Mouse (Mus musculus) embryo, embryonic 11 days (tissue): ENCODE data around the gene Slc30a3.

ENCODE experiments used
- DNase-seq: peaks from one replicate; pipeline ENCODE4 v3.0.0-alpha.2; 2015

The Slc30a3 gene

DNA sequence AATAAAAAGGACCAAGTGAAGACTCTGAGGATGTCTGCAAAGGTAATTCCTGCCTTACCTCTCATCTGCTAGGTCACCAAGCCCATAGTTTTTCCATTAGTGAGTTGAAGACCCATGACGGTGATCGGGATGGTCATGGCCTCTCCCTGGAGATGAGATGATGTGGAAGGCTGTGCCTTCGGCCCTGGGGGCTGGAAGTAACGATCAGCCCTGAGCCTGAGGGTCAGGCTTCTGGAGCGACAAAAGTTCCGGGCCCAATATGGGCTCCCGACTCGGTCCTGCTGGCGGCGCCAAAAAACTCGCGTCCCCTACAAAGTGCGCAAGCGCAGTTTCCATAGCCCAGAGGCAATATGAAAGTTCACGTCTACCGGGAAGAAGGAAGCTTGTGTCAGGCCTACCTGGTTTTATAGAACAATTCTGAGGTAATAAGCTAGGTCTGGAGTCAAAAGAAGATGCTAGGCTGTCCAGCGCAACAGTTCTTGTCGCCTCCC, at the start of gene Slc30a3:
TSS of gene Slc30a3 (minus strand) at position 238 of the 491 bp plus-strand sequence.
- no peak for DNase-seq

DNA sequence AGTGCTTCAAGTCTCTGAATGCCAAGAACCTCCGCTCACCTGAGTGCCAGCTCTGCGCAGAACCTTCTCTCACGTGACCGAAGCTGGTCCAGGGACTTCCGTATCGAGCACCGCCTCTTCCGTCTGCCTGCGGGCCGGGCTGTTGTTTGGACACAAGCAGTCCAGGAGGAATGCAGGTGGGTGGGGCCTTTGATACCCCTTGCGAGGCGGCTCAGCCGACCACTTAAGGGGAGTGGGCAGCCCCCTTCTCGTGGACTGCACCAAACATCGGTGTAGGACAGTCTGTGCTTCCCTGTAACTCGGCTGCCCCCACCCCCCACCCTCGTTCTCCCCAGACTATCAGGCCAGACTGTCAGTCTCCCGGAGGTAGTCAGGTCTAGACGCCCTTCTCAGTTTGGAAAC, 46.1 kb upstream of the Slc30a3 start, which contains the start of gene Mpv17:
TSS of gene Mpv17 (minus strand) at position 100 of the 402 bp plus-strand sequence.
- DNase-seq: peak; percentile 93

DNA sequence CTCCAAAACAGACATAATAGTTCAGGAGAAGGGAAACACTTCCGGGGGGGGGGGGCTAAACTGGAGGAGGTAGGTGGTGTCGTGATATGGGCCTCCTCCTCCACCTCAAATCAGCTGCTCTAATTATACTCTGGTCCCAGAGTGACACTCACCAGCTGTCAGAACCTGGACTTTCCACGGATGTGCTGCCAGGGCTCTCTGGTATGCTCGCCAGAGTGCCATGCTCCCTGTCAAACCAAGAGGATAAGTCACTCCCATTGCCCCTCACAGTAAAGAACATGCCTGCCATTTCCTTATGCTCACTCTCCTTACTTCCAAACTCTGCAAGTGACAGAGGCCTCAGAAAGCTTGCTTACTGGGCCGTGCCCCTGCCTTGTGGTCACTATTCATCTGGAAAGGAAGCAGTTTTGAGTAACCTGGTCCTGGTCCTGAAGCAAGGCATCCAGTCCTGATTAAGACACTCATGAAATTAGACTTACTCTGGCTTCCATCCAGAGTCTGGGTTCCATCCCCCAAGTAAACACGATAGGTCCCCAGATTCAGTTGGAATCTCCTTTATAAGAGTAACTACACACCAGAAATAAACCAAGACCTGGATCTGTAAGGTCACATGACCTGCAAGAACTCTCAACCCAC, 45.6 kb upstream of the Slc30a3 start:
- DNase-seq: no peak

DNA sequence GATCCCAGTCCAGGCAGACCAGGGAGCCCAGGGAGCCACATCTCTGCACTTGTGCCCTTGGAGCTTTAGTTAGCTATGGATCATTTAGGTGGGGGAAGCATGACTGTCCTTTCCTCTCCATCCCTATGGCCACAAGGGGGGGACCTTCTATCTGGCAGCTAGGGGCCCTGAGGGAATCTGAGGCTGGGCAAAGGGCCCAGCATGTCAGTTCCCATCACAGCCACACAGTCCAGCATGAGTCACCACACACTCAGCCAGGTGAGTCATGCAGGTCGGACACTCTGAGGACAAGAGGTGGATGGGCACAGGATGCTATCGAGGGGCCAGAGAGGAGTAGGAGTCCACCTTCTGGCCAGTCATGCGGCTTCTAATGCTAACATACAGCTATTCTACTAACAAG, 43.7 kb upstream of the Slc30a3 start:
- no peak for DNase-seq

DNA sequence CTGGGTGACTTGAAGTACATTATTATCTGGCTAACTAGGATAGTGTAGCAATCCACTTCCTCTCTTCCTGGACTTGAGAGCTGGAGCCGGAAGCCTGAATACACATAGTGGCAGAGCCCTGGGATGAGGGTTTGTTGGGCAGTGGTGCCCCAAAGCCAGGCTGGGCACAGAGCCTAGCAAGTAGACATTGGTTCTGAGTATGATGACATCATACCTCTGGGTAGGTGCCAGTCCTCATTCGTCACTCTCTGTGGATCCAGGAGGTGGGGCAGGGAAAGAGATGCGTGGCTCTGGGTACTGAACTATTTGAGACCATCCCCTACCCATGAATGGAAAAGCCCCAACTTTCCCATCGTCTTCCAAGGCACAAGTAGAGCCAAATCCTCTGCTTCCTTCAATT, 41.7 kb upstream of the Slc30a3 start:
- DNase-seq: no peak

DNA sequence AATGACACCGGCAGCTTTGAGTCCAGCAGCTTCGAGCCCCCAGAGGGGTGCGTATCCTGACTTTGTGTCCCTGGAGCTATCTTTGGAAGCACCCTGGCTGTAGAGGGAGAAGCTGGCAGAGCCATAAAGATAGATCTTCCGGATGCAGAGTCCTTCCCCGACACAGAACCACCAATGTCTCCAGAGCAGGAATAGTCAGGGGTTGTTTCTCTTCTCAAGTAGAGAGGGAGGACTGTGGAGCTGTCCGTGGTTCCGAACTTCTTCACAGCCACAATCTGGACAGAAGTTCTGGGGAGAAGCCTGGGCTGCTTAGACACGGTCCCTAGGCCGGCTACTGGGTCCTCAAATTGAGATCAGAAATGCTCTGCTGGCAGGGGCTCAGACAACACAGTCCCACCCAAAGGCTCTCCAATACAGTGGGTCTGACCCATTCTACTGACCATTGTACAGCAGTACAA, 31.0 kb upstream of the Slc30a3 start:
- peak; percentile 58 for DNase-seq

DNA sequence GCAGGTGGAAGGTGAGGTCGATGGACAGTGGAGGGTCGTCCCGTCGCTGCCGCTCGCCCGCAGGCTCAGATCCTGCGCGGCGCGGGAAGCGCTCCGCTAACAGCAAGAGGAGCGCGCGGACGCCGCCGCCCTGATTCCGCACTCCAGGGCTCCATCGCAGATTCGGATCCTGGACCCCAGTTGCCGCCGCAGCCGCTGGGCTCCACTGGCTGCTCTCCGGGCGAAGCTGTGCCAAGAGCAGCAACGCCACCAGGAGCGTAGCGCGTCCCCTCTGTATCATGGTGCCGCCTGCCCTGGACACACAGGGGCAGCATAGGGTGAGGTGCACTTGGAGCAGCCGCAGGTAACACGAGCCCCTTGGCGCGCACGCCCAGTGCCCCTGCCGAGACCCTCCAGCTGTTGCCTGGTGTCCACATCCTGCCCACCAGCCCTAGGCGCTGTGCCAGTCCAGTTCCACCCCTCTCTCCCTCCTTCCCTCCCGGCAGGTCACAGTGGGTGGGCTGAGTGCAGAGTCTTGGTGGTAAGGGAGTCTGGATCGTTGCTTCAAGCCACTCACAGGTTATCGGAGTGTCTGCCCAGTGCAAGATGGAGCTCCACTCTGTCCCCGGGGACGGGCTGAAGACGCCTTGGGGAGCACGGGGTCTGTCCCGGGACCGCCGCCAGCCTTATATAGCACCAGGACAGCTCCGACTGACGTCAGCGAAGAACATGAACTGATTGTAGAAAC, 30.4 kb upstream of the Slc30a3 start, which contains the start of gene Ucn:
TSS of gene Ucn (minus strand) at position 589 of the 727 bp plus-strand sequence.
- DNase-seq: peak; percentile 35

DNA sequence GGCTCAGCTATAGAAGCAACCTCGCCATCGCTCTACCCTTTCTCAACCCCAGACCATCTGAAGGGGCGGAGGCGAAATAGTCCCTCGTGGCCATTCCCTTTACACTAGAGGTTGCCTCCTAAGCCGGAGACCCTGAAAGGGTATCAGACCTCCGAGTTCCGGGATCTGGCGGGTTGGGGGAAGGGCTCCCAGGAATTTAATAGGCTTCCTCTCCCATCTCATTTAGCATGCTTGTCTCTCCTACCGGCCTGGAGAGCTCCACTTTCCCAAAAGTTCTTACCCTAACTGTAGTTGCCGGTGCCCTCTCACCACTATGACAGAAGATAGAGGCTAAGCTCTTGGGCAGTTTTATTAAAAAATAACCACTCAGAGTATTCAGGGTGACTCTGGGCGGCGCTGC, 29.6 kb upstream of the Slc30a3 start:
- DNase-seq: peak; percentile 16

DNA sequence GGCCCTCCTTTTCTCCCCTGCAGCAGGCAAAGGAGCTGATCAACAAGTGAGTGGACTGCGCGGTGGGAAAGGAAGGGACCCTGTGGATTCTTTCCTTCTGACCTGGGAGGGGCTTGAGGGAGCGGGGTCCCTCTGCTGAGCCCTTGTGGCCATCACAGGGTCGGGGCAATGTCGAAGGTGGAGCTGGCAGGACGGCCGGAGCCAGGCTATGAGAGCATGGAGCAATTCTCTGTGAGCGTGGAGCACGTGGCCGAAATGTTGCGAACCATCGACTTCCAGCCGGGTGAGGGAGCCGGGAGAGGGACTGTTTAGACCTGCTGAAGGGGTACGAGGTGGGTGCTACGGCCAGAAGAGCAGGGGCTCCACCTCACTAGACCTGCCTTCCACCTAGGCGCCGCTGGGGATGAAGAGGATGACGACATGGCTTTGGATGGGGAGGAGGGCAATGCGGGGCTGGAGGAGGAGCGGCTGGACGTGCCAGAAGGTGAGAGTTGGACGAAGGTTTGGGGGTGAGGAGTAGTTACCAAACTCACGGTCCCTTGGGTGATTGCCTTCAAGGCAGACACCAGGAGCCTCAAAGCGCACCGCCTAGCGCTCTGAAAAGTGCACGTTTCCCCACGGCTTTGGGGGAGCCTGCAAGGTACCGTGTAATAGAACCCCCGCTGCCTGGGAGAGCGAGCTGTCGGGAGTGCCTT, 28.8 kb upstream of the Slc30a3 start:
- peak; percentile 10 for DNase-seq

DNA sequence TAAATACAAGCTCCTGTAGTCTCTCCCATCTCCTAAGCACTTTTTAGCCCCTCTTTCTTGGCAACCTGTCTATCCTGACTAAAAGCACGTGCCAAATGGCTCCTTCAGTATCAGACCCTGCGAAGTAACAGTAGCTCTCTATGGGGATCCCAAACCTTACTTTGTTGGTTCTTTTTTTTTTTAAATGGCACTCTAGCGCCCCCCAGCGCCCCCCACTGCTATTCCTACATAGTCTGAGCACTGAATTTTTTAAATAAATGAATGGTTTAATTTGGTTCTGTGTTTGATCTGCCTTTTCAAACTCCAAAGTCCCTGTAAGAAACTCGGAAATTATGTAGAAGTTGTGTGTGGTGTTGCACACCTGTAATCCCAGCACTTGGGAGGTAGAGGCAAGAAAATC, 18.0 kb upstream of the Slc30a3 start:
- DNase-seq: no peak

DNA sequence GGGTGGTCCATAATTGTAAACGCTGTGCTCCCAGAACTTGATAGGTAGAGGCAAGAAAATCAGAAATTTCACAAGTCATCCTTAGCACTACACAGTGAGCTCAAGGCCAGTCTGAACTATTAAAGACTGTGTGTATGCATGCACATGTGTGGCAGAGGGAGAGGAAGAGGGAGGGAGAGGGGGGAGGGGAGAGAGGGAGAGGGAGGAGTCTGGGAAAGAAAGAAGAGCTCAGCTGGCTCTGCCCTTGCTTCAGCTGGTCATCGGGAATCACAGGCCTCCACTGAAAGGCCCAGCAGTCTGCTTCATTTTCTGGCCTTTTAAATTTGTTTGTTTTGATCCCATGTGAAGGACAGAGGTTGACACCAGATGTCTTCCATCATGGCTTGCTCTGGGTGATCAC, 15.4 kb upstream of the Slc30a3 start:
- no peak for DNase-seq

DNA sequence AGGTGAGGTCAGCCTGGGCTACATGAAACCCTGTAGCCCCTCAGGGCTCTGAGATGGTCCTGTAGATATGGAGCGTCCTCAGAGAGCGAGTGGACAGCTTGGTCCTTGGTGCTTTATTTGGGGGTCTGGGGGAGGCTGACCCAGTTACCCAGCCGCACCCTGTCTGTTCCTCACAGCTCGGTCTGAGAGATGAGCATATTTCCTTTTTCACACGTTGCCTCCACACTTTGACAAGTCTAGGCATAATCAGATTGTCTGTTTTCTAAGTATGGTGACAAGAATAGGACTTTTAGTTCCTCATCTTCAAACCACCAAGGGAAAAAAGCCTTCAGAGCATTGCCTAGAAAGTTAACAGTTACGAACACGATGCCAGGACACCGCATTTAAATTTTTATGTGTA, 13.1 kb upstream of the Slc30a3 start:
- DNase-seq: no peak

DNA sequence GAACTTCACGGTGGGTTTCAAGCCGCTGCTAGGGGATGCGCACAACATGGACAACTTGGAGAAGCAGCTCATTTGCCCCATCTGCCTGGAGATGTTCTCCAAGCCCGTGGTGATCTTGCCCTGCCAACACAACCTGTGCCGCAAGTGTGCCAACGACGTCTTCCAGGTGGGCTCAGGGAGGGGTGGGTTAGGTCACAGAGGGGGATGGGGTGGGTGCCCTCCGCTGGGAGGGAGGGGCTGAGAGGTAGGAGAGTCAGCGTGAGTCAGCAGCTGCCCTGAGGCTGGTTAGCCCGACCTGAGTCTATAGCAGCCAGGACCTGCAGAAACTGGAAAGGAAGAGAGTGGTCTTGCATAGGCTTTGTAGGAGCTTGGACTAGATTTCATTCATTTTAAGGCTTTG, 8.9 kb upstream of the Slc30a3 start:
- DNase-seq: no peak

DNA sequence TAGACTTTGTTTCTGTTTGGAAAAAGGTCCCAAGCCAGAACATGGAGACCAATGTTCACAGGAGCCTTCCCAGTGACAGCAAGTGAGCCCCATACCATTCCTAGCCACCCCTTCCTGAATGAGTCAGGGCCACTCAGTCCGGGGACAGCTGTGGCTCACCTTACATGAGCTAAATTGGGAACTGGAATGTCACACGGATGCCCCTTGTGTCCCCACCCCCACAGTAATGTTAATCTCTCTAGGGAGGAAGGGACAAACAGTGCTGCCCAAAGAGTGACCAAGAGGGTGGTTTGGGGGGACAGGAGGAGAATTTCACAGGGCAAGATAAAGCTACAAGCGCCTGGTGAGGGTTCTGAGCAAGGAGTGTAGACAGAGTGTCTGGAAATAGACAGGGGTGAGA, 8.3 kb upstream of the Slc30a3 start, which contains the start of gene Trim54:
TSS of gene Trim54 (plus strand) at position 359 of the 400 bp plus-strand sequence.
- no peak for DNase-seq

DNA sequence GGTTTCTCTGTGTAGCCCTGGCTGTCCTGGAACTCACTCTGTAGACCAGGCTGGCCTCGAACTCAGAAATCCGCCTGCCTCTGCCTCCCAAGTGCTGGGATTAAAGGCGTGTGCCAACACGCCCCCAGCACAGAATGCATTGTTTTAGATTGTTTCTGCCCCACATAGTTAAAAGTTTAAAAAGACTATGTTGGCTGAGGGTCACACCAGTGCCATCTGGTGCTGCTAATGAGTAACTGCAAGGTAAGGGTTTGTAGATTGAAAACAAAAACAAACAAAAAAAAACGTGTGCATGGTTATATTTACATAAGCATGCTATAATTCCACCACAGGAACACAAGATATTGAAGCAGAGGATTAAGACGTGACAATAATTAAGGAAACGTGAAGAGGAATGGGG, 2.7 kb upstream of the Slc30a3 start:
- DNase-seq: peak; percentile 23

DNA sequence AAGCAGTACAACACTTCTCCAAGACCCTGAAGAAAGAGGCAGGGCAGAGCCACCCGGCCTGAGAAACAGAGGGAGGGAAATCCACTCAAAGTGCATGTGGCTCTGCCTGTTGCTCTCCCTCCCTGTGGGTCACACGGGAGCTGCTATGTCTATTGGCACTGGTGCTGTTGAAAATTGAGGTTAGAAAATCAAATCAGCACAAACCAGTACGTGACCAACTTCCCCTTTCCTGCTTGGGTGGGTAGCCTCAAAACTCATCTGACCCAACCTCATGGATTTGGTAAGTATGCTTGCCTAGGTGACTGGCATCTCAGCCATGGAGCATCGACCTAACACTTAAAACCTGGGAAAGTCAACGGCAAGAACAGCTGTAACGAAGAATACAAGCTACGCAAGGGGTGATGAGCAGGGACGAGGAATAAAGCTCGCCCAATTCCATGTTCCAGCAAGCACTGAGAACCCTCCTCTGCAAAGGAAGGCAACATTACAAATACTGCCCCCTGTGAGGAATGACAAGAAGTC, 2.2 kb downstream of the Slc30a3 start, which contains the start of gene Dnajc5g:
TSS of gene Dnajc5g (plus strand) at position 472 of the 522 bp plus-strand sequence.
- DNase-seq: no peak

DNA sequence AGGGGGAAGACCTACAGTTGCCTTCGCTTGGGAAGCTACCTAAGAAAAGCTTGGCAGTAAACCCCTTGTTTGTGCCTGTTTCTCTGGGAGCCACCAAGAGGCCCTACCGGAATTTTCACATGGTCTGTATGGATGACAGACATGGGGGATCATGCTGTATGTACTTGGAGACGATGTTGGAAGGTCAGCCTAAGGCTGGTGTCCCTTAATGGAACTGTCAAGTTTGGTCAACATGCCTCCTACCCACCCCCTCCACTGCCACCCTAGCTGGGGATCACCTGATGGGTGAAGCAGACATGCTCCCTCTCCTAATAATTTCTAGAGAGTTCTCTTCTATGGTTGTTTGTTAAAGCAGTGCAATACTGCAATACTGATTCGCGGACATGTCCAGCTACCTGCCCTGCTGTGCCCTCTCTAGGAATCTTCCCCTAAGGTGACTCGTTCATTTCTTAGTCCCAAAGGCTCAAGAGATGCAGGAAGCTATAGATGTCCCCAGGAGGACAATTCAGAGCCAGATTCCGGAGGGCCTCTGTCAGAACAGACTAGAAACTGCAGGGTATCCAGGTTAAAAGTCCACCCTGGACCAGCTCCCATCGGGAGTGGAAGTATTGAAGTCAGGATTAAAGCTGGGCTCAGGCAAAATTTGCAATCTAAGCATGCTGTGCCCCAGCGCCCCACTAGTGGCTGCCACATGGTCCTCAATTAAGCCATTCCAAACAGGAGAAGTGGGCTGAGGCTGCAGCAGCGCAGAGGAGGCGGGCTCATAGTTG, 12.1 kb downstream of the Slc30a3 start:
- peak; percentile 11 for DNase-seq

DNA sequence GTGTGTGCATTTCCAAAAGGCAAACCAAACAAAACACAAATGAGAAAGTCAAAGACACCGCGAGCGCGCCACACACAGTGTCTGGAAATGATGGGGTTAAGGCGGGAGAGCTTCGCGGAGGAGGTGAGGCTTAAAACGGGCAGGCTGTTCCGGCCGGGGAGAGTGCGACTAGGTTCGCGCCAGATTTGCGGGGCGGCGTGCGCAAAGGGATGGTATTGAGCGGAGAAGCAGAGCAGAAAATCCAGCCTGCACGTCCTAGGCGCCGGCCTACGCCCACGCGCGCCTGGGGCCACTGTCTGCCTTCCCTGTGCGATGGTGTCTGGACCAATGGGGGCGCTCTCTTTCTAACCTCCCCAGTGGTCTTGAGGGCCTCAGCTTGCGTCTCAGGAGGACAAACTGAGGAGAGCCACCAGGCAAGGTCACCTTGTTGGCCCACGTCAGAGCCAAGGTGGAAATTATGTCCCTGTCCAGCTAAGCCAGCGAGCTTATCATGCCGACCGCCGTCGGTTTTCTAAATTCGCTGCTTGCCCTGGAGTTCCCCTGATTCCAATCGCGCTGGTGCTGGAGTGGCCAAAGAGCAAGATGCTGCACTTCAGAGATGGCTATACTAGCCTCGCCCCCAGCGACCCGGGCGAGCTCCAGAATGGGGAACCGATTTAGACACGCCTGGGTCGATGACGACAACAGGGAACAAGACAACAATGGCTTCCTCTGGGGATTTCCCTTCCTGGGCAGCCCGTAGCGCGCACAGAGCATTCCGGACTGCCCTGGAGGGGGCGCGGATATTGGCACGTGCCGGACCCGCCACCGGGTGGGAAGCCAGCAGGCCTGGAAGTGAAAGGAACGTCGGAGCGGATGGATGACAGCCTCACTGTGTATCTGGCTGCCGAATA, 13.0 kb downstream of the Slc30a3 start:
- peak; percentile 60 for DNase-seq

DNA sequence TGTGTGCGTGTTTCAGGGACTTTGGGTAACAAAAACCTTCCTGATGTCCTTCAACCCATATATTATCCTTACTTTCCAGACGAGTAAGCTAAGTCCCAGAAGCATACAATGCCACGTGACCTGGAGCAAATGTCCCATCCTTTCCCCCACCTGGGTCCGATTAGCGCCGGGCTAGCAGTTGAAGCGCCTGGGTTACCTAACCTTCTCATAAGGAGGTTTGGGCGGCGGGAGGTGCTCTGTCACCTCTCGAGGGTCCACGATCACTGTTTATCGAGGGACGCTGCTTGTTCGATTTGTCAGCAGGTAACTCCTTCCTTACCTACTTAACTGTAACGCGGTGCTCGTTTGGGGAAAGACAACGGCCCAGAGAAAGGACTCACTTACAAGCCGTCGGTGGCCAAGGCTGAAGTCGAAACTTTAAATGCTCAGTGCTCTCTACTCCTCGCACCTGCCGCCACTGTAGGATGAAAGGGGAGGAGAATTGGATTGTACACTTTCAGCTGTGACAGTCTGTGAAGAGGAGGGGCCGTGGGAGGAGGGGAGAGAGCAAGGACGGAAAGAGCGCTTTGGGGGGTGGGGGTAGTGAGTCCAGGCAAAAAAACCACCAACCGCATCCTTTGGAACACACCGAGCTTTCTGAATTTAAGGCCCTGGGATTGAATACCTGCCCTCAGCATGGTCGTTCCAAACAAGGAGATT, 13.8 kb downstream of the Slc30a3 start:
- peak; percentile 48 for DNase-seq
